Mouse (Mus musculus): ENCODE measurements around the gene Krit1. TPM values are rescaled to one million over a fixed set of nuclear protein-coding genes. Genes with fewer than 3 reads are reported as not detected.
A peak's percentile ranks its signal among the peaks of the same experiment; 100 is the strongest.
"Not testable (repeated sequence)": the region's sequence is repeated elsewhere in the genome, so short reads cannot be mapped to it uniquely, and the experiment has no call there.

Gene Krit1
- polyA plus RNA-seq, 1 experiment from 2014 or later = 44.6 TPM

- not testable (repeated sequence) for H3K27ac ChIP-seq (ENCODE audit: low read length); H3K9ac ChIP-seq (replicated peaks; ENCODE audit: low read length); H3K4me3 ChIP-seq (ENCODE audit: low read length); H3K36me3 ChIP-seq (ENCODE audit: insufficient read depth, low read length); H3K27me3 ChIP-seq (ENCODE audit: insufficient read depth, low read length); H3K9me3 ChIP-seq (ENCODE audit: low read length); H3K4me1 ChIP-seq (ENCODE audit: insufficient read depth, low read length); ATAC-seq (ENCODE audit: low FRiP score, low TSS enrichment); H3K4me2 ChIP-seq (replicated peaks; ENCODE audit: low read depth, low read length)
Observed at GRCm38 (mm10) chr5:3798656-3799055, 4.3 kb upstream of the Krit1 start.

- ATAC-seq (ENCODE audit: low FRiP score, low TSS enrichment) = no peak
- no peaks in the 10 kb centered on the region for H3K36me3 ChIP-seq (ENCODE audit: insufficient read depth, low read length)
- 95% methylated on average over 1 of the region's 1 CpGs for WGBS
- H3K9ac ChIP-seq (replicated peaks; ENCODE audit: low read length) = no peak overlapping the region
- no peaks in the 10 kb centered on the region for H3K27me3 ChIP-seq (ENCODE audit: insufficient read depth, low read length)
- H3K4me3 ChIP-seq (ENCODE audit: low read length) = no peak overlapping the region
- H3K9me3 ChIP-seq (ENCODE audit: low read length) = no peaks in the 10 kb centered on the region
- peaks cover 5% of the 10 kb centered on the region; the same call in 1 of the 2 replicates for H3K4me1 ChIP-seq (ENCODE audit: insufficient read depth, low read length)
- H3K27ac ChIP-seq (ENCODE audit: low read length) = no peak overlapping the region
- no peak overlapping the region for H3K4me2 ChIP-seq (replicated peaks; ENCODE audit: low read depth, low read length)
Observed at GRCm38 (mm10) chr5:3800041-3800440, 2.9 kb upstream of the Krit1 start.

- 70% methylated on average over 4 of the region's 4 CpGs for WGBS
- Histone ChIP-seq H3K27me3 (ENCODE audit: insufficient read depth, low read length) (no peaks in the 10 kb centered on the region), H3K36me3 (ENCODE audit: insufficient read depth, low read length) (no peaks in the 10 kb centered on the region), H3K27ac (ENCODE audit: low read length) (no peak overlapping the region), H3K4me1 (ENCODE audit: insufficient read depth, low read length) (peaks cover 5% of the 10 kb centered on the region; the same call in 1 of the 2 replicates), H3K9me3 (ENCODE audit: low read length) (no peaks in the 10 kb centered on the region), H3K4me2 (replicated peaks; ENCODE audit: low read depth, low read length) (peak overlapping the region; percentile 16), H3K9ac (replicated peaks; ENCODE audit: low read length) (no peak overlapping the region), H3K4me3 (ENCODE audit: low read length) (no peak overlapping the region; the same call in 1 of the 2 replicates)
- ATAC-seq (ENCODE audit: low FRiP score, low TSS enrichment) = no peak
Observed at GRCm38 (mm10) chr5:3800881-3801280, 2.1 kb upstream of the Krit1 start.

GRCm38 (mm10) chr5:3801672-3802432 lies 1.1 kb upstream of the Krit1 start:
- 3% methylated on average over 18 of the region's 18 CpGs for WGBS
- Histone ChIP-seq H3K4me3 (ENCODE audit: low read length) (peak overlapping the region; percentile 89), H3K27me3 (ENCODE audit: insufficient read depth, low read length) (no peaks in the 10 kb centered on the region), H3K27ac (ENCODE audit: low read length) (peak overlapping the region; percentile 85), H3K4me1 (ENCODE audit: insufficient read depth, low read length) (peaks cover 5% of the 10 kb centered on the region; the same call in 1 of the 2 replicates), H3K9me3 (ENCODE audit: low read length) (no peaks in the 10 kb centered on the region), H3K9ac (replicated peaks; ENCODE audit: low read length) (peak overlapping the region; percentile 88), H3K4me2 (replicated peaks; ENCODE audit: low read depth, low read length) (peak overlapping the region; percentile 93), H3K36me3 (ENCODE audit: insufficient read depth, low read length) (no peaks in the 10 kb centered on the region)
- no peak; the same call in 1 of the 2 replicates for ATAC-seq (ENCODE audit: low FRiP score, low TSS enrichment)

GRCm38 (mm10) chr5:3803292-3804165 lies 545 bp downstream of the Krit1 start:
- peak overlapping the region; percentile 85 for H3K27ac ChIP-seq (ENCODE audit: low read length)
- peak overlapping the region; percentile 93 for H3K4me2 ChIP-seq (replicated peaks; ENCODE audit: low read depth, low read length)
- H3K27me3 ChIP-seq (ENCODE audit: insufficient read depth, low read length) = no peaks in the 10 kb centered on the region
- peaks cover 5% of the 10 kb centered on the region; the same call in 1 of the 2 replicates for H3K4me1 ChIP-seq (ENCODE audit: insufficient read depth, low read length)
- no peaks in the 10 kb centered on the region for H3K36me3 ChIP-seq (ENCODE audit: insufficient read depth, low read length)
- peak overlapping the region; percentile 89 for H3K4me3 ChIP-seq (ENCODE audit: low read length)
- WGBS = under 1% methylated on average over 36 of the region's 36 CpGs
- peak overlapping the region; percentile 88 for H3K9ac ChIP-seq (replicated peaks; ENCODE audit: low read length)
- no peaks in the 10 kb centered on the region for H3K9me3 ChIP-seq (ENCODE audit: low read length)
- ATAC-seq (ENCODE audit: low FRiP score, low TSS enrichment) = peak; percentile 77

- 100% methylated on average over 1 of the region's 1 CpGs for WGBS
- H3K36me3 ChIP-seq (ENCODE audit: insufficient read depth, low read length) = peaks cover 11% of the 10 kb centered on the region
- H3K4me1 ChIP-seq (ENCODE audit: insufficient read depth, low read length) = peaks cover 3% of the 10 kb centered on the region; the same call in 1 of the 2 replicates
- H3K4me3 ChIP-seq (ENCODE audit: low read length) = no peak overlapping the region
- H3K9me3 ChIP-seq (ENCODE audit: low read length) = no peaks in the 10 kb centered on the region
- H3K9ac ChIP-seq (replicated peaks; ENCODE audit: low read length) = no peak overlapping the region
- H3K4me2 ChIP-seq (replicated peaks; ENCODE audit: low read depth, low read length) = no peak overlapping the region
- ATAC-seq (ENCODE audit: low FRiP score, low TSS enrichment) = no peak
- H3K27me3 ChIP-seq (ENCODE audit: insufficient read depth, low read length) = no peaks in the 10 kb centered on the region
- H3K27ac ChIP-seq (ENCODE audit: low read length) = no peak overlapping the region
Observed at GRCm38 (mm10) chr5:3808472-3808871, 5.5 kb downstream of the Krit1 start.

GRCm38 (mm10) chr5:3834107-3834506 lies 31.1 kb downstream of the Krit1 start:
- peaks cover 25% of the 10 kb centered on the region for H3K36me3 ChIP-seq (ENCODE audit: insufficient read depth, low read length)

GRCm38 (mm10) chr5:3845026-3845425 lies 42.0 kb downstream of the Krit1 start, which contains the start of gene Lrrd1:
Gene Lrrd1, plus strand, starts transcription at chr5:3845173.
- peak within 1 kb of the TSS; percentile 37 for H3K4me3 ChIP-seq (ENCODE audit: low read length)
- H3K4me1 ChIP-seq (ENCODE audit: insufficient read depth, low read length) = 0 out of 2 replicates have a peak, but pooled peaks cover 3% of the 10 kb centered on the region
- peak within 1 kb of the TSS; percentile 66 for H3K4me2 ChIP-seq (replicated peaks; ENCODE audit: low read depth, low read length)
- H3K9ac ChIP-seq (replicated peaks; ENCODE audit: low read length) = 0 out of 2 replicates have a peak within 1 kb of the TSS, but pooled peaks have one; percentile 4
- no peaks in the 10 kb centered on the region for H3K27me3 ChIP-seq (ENCODE audit: insufficient read depth, low read length)
- ATAC-seq (ENCODE audit: low FRiP score, low TSS enrichment) = no peak
- 3% methylated on average over 24 of the region's 24 CpGs for WGBS
- no peak within 1 kb of the TSS for H3K27ac ChIP-seq (ENCODE audit: low read length)
- H3K9me3 ChIP-seq (ENCODE audit: low read length) = no peaks in the 10 kb centered on the region
- 0 out of 2 replicates have a peak, but pooled peaks cover 6% of the 10 kb centered on the region for H3K36me3 ChIP-seq (ENCODE audit: insufficient read depth, low read length)

More at GRCm38 (mm10) chr5:3834107-3834506, 31.1 kb downstream of the Krit1 start:
- Histone ChIP-seq H3K27ac (ENCODE audit: low read length) (no peak overlapping the region), H3K9ac (replicated peaks; ENCODE audit: low read length) (no peak overlapping the region), H3K27me3 (ENCODE audit: insufficient read depth, low read length) (no peaks in the 10 kb centered on the region), H3K4me2 (replicated peaks; ENCODE audit: low read depth, low read length) (no peak overlapping the region), H3K4me3 (ENCODE audit: low read length) (no peak overlapping the region), H3K4me1 (ENCODE audit: insufficient read depth, low read length) (no peaks in the 10 kb centered on the region), H3K9me3 (ENCODE audit: low read length) (peaks cover 8% of the 10 kb centered on the region)
- WGBS = 81% methylated on average over 1 of the region's 1 CpGs
- ATAC-seq (ENCODE audit: low FRiP score, low TSS enrichment) = no peak

- no peak overlapping the region for H3K4me3 ChIP-seq (ENCODE audit: low read length)
- no peak for ATAC-seq (ENCODE audit: low FRiP score, low TSS enrichment)
- no peaks in the 10 kb centered on the region for H3K9me3 ChIP-seq (ENCODE audit: low read length)
- no peaks in the 10 kb centered on the region for H3K36me3 ChIP-seq (ENCODE audit: insufficient read depth, low read length)
- H3K4me1 ChIP-seq (ENCODE audit: insufficient read depth, low read length) = no peaks in the 10 kb centered on the region
- H3K4me2 ChIP-seq (replicated peaks; ENCODE audit: low read depth, low read length) = no peak overlapping the region
- H3K27ac ChIP-seq (ENCODE audit: low read length) = no peak overlapping the region
- H3K27me3 ChIP-seq (ENCODE audit: insufficient read depth, low read length) = no peaks in the 10 kb centered on the region
- 61% methylated on average over 4 of the region's 4 CpGs for WGBS
- H3K9ac ChIP-seq (replicated peaks; ENCODE audit: low read length) = no peak overlapping the region
Observed at GRCm38 (mm10) chr5:3870161-3870560, 67.2 kb downstream of the Krit1 start.
